Mouse (Mus musculus) forebrain, postnatal 0 days (tissue): ENCODE measurements around the gene Vwa8. TPM values are rescaled to one million over a fixed set of nuclear protein-coding genes. Genes with fewer than 3 reads are reported as not detected.

Experiments used
- ATAC-seq: fragments of 200-750 bp; cut with Nextera tagmentation; 2 replicates; pipeline ENCODE4 v1.8.0; 2017; ENCODE audit warnings: mild to moderate bottlenecking, moderate library complexity
- DNase-seq: peaks from one replicate; pipeline ENCODE4 v3.0.0-alpha.2; 2015
- H3K27ac ChIP-seq: fragments of 300-500 bp; sonication (generic); 2 replicates; pipeline ENCODE4 v1.5.1; 2014; ENCODE audit warnings: low read depth, mild to moderate bottlenecking, antibody characterized with exemption, low read length, moderate library complexity, mixed read lengths
- H3K27me3 ChIP-seq: fragments of 300-500 bp; sonication (generic); 2 replicates; pipeline ENCODE4 v1.6.1; 2014; ENCODE audit warnings: mild to moderate bottlenecking, low read length, mixed read lengths; ENCODE audit not compliant: insufficient read depth
- H3K36me3 ChIP-seq: fragments of 300-500 bp; sonication (generic); 2 replicates; pipeline ENCODE4 v1.6.1; 2014; ENCODE audit warnings: mild to moderate bottlenecking, moderate library complexity; ENCODE audit not compliant: insufficient read depth
- H3K4me1 ChIP-seq: fragments of 300-500 bp; sonication (generic); 2 replicates; pipeline ENCODE4 v1.6.1; 2014; ENCODE audit warnings: antibody characterized with exemption; ENCODE audit not compliant: insufficient read depth
- H3K4me2 ChIP-seq: fragments of 300-500 bp; sonication (generic); 2 replicates; pipeline ENCODE4 v1.6.1; 2014; ENCODE audit warnings: low read depth, mild to moderate bottlenecking, moderate library complexity
- H3K4me3 ChIP-seq: fragments of 300-500 bp; sonication (generic); 2 replicates; pipeline ENCODE4 v1.5.1; 2014; ENCODE audit warnings: low read depth, low read length, mixed read lengths
- H3K9ac ChIP-seq: fragments of 300-500 bp; sonication (generic); 2 replicates; pipeline ENCODE4 v1.6.1; 2014; ENCODE audit warnings: mild to moderate bottlenecking
- H3K9me3 ChIP-seq: fragments of 300-500 bp; sonication (generic); 2 replicates; pipeline ENCODE4 v1.6.1; 2016; ENCODE audit warnings: low read length
- CTCF ChIP-seq: sonication (generic); IDR thresholded peaks from 2 replicates; pipeline ENCODE4 v1.5.1; 2016; ENCODE audit warnings: antibody characterized with exemption, control low read depth, low read depth
- WGBS: fragments of 180-500 bp; shearing (Covaris S2); extraction: QIAGEN DNeasy Blood & Tissue Kit; methylation state at CpG from one replicate; pipeline ENCODE4 v1.1.7; 2014; 5-methylcytosine and 5-hydroxymethylcytosine counted together
- polyA plus RNA-seq: library from polyadenylated mRNA; unstranded; fragments of >200 nt; fragmentation: Nextera tagmentation; extraction: Ambion mirVana; gene quantifications from 2 replicates; pipeline ENCODE4 v1.2.1, GENCODE M21; 2015
- total RNA-seq: library from RNA; depleted of rRNA; stranded (reverse); fragments of >200 nt; gene quantifications from 2 replicates; pipeline ENCODE4 v1.2.3, GENCODE M21; 2014

The Vwa8 gene
- total and polyA plus RNA-seq, 2 experiments from 2014 or later, result 5.1 to 13.9 TPM

DNA sequence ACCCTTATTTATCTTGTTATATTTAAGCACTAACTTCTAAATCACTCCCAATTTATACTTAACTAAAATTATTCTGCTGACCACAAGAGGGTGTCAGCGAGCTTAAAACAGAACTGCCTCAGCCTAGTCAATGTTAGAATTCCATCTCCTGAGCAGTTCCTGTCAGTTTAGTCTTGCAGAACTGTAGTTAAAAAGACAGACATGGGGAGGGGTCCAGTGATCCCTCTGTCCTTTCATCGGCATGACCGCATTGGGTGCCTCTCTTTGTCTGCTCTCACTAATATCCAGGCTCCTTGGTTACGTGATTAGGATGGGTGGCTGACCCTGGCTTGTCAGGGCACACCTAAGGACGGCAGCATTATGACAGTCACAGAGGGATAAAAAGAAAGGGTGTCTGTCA is 275.8 kb downstream of the Vwa8 start:
- Histone ChIP-seq H3K9ac (no peak overlapping the region), H3K27me3 (no peaks in the 10 kb centered on the region), H3K9me3 (no peaks in the 10 kb centered on the region), H3K4me1 (no peaks in the 10 kb centered on the region), H3K27ac (no peak overlapping the region), H3K4me2 (no peak overlapping the region), H3K4me3 (no peak overlapping the region), H3K36me3 (no peaks in the 10 kb centered on the region)
- DNase-seq, result peak; percentile 82
- WGBS, result 38% methylated on average over 5 of the region's 5 CpGs
- peak; percentile 82 for TF ChIP-seq CTCF
- ATAC-seq, result peak; percentile 76

DNA sequence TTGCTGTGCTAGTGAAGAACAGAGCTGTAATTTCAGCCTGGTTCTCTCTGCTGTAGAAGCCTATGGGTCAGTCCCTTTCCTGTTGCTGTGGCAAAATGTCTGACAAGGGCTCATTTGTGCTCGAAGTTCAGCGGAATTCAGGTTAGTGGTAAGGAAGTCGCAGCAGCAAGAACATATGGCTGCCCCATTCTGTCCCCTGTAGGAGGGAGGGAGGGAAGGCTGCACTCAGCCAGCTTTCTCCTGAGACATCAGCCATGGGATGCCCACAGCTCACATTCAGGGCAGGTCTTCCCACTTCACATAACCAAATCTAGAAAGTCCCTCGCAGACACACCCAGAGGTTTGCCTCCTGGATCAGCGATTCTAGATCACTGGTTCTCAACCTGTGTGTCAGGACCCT is 277.3 kb downstream of the Vwa8 start:
- Histone ChIP-seq H3K4me2 (no peak overlapping the region), H3K36me3 (no peaks in the 10 kb centered on the region), H3K9me3 (no peaks in the 10 kb centered on the region), H3K27ac (no peak overlapping the region), H3K27me3 (no peaks in the 10 kb centered on the region), H3K4me1 (no peaks in the 10 kb centered on the region), H3K4me3 (no peak overlapping the region), H3K9ac (no peak overlapping the region)
- no peak for TF ChIP-seq CTCF
- DNase-seq, result no peak
- WGBS, result 83% methylated on average over 5 of the region's 5 CpGs
- ATAC-seq, result no peak

DNA sequence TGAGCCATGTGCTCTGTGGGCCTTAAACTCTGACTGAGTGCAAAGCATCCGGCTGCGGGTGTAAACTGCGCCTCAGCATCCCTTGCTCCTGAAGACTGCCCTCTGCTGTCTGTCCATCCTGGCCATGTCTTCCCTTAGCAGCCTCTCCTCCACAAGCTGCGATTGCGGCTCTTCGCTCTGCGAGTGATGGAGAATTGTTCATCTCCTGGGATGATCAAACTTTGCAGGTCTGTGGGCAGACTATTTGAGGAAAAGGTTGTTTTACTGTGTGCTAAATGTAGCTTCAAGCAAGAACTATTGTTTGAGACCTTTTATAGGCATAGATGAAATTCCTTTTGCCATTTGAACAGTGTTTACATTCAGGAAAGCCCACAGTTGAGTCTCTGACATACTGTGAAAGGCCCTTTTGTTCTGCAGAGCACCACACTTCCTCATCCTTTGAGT is 286.1 kb downstream of the Vwa8 start:
- peak; percentile 67 for TF ChIP-seq CTCF
- Histone ChIP-seq H3K27me3 (no peaks in the 10 kb centered on the region), H3K4me2 (no peak overlapping the region), H3K4me1 (peaks cover 6% of the 10 kb centered on the region; the same call in 1 of the 2 replicates), H3K36me3 (no peaks in the 10 kb centered on the region), H3K27ac (no peak overlapping the region), H3K9ac (no peak overlapping the region), H3K4me3 (no peak overlapping the region), H3K9me3 (no peaks in the 10 kb centered on the region)
- DNase-seq (no peak), ATAC-seq (peak; percentile 27; the same call in 1 of the 2 replicates)
- WGBS, result 14% methylated on average over 7 of the region's 7 CpGs

DNA sequence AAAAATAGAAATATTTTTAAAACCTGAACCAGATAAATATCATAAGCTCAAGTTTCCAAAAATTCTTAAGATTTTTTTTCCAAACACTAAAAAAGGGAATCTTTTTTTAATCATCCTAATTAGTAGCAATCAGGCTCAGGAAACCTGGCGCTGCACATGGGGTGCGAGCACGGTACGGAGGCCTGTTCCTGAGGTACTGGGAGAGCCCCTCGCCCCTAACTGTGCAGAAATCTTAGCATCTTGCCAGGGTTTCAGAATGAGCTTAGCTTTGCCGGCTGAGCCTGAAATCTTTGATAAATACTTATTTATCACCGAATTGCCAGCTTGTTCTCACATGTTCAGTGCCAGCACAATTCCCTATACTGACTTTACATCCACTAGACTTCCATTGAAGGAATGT is 286.6 kb downstream of the Vwa8 start:
- H3K4me2 ChIP-seq, result no peak overlapping the region
- H3K9me3 ChIP-seq, result no peaks in the 10 kb centered on the region
- no peaks in the 10 kb centered on the region for H3K36me3 ChIP-seq
- H3K27me3 ChIP-seq, result no peaks in the 10 kb centered on the region
- H3K4me3 ChIP-seq, result no peak overlapping the region
- no peak overlapping the region for H3K27ac ChIP-seq
- no peak for ATAC-seq
- H3K9ac ChIP-seq, result no peak overlapping the region
- 38% methylated on average over 7 of the region's 7 CpGs for WGBS
- H3K4me1 ChIP-seq, result peaks cover 11% of the 10 kb centered on the region; the same call in 1 of the 2 replicates
- DNase-seq, result no peak
- TF ChIP-seq CTCF, result no peak

DNA sequence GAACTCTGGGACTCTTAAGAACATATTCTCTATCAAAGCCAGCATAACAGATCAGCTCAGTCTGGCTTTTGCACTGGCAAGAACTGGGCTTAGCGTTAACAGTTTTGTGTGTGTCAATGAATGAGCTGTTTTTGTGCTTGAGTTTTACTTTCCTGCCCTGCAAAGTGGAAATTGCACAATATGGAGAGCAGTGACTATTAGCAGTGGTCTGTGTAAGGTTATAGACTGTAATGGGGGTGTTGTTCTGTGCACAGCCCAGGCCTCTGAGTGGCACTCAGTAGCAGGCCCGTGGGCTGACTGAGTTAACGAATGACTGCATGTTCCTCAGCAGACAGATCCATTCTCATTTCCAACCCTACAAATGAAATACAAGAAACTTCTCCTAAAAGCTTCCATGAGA is 287.7 kb downstream of the Vwa8 start:
- TF ChIP-seq CTCF, result no peak
- Histone ChIP-seq H3K36me3 (no peaks in the 10 kb centered on the region), H3K4me2 (no peak overlapping the region), H3K27ac (no peak overlapping the region), H3K27me3 (no peaks in the 10 kb centered on the region), H3K4me3 (no peak overlapping the region), H3K9ac (no peak overlapping the region), H3K4me1 (peaks cover 12% of the 10 kb centered on the region; the same call in 1 of the 2 replicates), H3K9me3 (no peaks in the 10 kb centered on the region)
- DNase-seq (no peak), ATAC-seq (no peak)
- WGBS, result 51% methylated on average over 3 of the region's 3 CpGs

DNA sequence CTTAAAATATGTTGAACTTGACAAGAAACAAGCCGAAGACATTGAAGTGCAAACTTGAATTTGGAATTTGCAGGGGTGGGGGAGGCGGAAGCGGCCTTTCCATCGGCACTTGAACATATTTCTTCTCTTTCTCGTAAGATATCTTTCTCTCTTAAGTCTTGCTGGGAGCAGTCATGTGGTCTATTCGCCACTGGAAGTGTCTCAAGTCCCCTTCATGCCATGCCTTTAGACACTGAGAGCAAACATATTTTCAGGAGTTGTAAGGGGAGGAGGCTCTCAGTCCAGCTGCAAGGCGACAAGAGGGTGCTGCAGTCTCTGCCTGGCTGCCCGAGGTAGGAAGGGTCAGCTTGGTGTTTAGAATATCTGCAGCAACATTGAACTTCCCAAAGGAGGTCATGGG is 288.2 kb downstream of the Vwa8 start:
- Histone ChIP-seq H3K27ac (no peak overlapping the region), H3K36me3 (no peaks in the 10 kb centered on the region), H3K9ac (no peak overlapping the region), H3K4me3 (no peak overlapping the region), H3K27me3 (no peaks in the 10 kb centered on the region), H3K9me3 (no peaks in the 10 kb centered on the region), H3K4me1 (peaks cover 12% of the 10 kb centered on the region; the same call in 1 of the 2 replicates), H3K4me2 (no peak overlapping the region)
- WGBS, result 87% methylated on average over 8 of the region's 8 CpGs
- no peak for TF ChIP-seq CTCF
- no peak for ATAC-seq
- no peak for DNase-seq

DNA sequence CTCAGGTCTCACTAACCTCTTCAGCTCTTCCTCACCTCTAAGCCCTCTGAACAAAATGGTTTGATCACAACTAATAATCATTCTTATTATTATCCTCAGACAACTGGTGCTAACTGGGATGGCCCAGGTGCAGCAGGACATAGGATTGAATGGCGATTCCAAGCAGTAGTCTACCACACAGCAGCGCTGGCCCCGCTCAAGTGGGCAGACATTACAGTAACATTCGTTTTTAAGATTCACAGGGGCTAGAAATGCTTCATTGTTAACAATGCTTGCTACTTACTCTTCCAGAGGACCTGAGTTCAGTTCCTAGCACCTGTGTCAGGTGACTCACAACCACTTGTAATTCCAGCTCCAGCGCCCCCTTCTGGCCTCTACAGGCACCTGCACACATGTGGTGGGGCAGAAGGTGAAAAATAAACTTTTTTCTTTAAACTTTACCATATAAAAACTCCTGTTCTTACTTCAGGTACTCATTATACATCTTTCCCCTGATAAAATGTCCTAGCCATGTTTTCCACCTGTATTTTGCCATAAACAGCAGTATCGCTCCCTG is 290.3 kb downstream of the Vwa8 start:
- no peak for ATAC-seq
- Histone ChIP-seq H3K9me3 (no peaks in the 10 kb centered on the region), H3K9ac (no peak overlapping the region), H3K4me1 (peaks cover 12% of the 10 kb centered on the region; the same call in 1 of the 2 replicates), H3K36me3 (no peaks in the 10 kb centered on the region), H3K27me3 (no peaks in the 10 kb centered on the region), H3K4me2 (no peak overlapping the region), H3K4me3 (no peak overlapping the region), H3K27ac (no peak overlapping the region)
- DNase-seq, result no peak
- TF ChIP-seq CTCF, result no peak
- WGBS, result 93% methylated on average over 6 of the region's 6 CpGs
